Mouse (Mus musculus) liver, adult (tissue): ENCODE measurements around the gene Rpl24.

Source experiments
- GATA4 ChIP-seq: IDR thresholded peaks from 2 replicates; pipeline ENCODE4 v1.6.1; 2014; ENCODE audit warnings: mild to moderate bottlenecking, low read length; ENCODE audit not compliant: insufficient replicate concordance

Rpl24 gene

GRCm38 (mm10) chr16:55964126-55964949 lies 1.7 kb upstream of the Rpl24 start:
- TF ChIP-seq GATA4: no peak

- no peak for TF ChIP-seq GATA4
Observed at GRCm38 (mm10) chr16:55967221-55967620, 1.1 kb downstream of the Rpl24 start.

GRCm38 (mm10) chr16:55969147-55969546 lies 3.1 kb downstream of the Rpl24 start:
- TF ChIP-seq GATA4: no peak

GRCm38 (mm10) chr16:55970416-55970815 lies 4.3 kb downstream of the Rpl24 start:
- no peak for TF ChIP-seq GATA4

- no peak for TF ChIP-seq GATA4
Observed at GRCm38 (mm10) chr16:55971735-55972615, 5.9 kb downstream of the Rpl24 start.

GRCm38 (mm10) chr16:55972626-55973201 lies 6.6 kb downstream of the Rpl24 start:
- no peak for TF ChIP-seq GATA4

GRCm38 (mm10) chr16:55973431-55974255 lies 7.6 kb downstream of the Rpl24 start, which contains the start of gene Zbtb11:
TSS of gene Zbtb11 (plus strand) at chr16:55973883.
- peak; percentile 65; the same call in 1 of the 2 replicates for TF ChIP-seq GATA4

GRCm38 (mm10) chr16:55974256-55974902 lies 8.3 kb downstream of the Rpl24 start:
- no peak for TF ChIP-seq GATA4

- no peak for TF ChIP-seq GATA4
Observed at GRCm38 (mm10) chr16:55974903-55975285, 8.8 kb downstream of the Rpl24 start.

GRCm38 (mm10) chr16:55986001-55986400 lies 19.9 kb downstream of the Rpl24 start:
- TF ChIP-seq GATA4: no peak

GRCm38 (mm10) chr16:55990311-55990710 lies 24.2 kb downstream of the Rpl24 start:
- no peak for TF ChIP-seq GATA4

GRCm38 (mm10) chr16:55994235-55994634 lies 28.2 kb downstream of the Rpl24 start:
- no peak for TF ChIP-seq GATA4

GRCm38 (mm10) chr16:56006798-56007197 lies 40.7 kb downstream of the Rpl24 start:
- no peak for TF ChIP-seq GATA4

- no peak for TF ChIP-seq GATA4
Observed at GRCm38 (mm10) chr16:56008862-56009261, 42.8 kb downstream of the Rpl24 start.
